In the genomic region with DNA sequence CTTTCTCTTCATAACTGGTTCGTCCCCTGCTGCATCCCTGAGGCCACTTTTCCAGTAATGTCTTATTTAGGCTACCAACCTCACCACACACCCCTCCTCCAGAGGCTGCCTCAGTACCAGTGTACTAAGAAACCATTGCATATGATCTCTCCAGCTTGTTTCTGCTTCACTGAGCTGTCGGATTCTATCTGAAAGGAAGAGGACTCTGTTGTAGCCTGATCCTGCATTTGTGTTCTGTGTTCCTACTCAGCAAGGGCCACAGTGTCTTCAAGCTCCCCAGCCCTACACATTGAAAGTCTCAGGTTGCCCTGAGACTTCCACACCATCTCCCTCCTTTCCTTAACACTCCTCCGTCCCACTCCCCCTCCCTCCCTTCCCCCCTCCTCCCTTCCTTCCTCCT, we compare ENCODE assay signal across 21 mouse cellular contexts.
A peak's percentile ranks its signal among the peaks of the same experiment; 100 is the strongest.
DNase-seq lines count a peak whose midpoint lies in the region; ATAC-seq and TF ChIP-seq lines count a peak whose summit lies in the region.
"Had no signal": no experiment of that assay in that cellular context is flagged by ENCODE, and none has a peak within 500 bp of the region (broad histone marks: within the 10 kb centered on the region; RNA-seq: fewer than 3 reads in every experiment).

No protein-coding gene starts in this region.

- no peak for DNase-seq in forebrain, embryonic 10.5 days (ENCODE audit: extremely low spot score, low spot score)
- DNase-seq in kidney, adult 9 months = no peak
- peak; percentile 39 for DNase-seq in R1 (ENCODE audit: low read depth, low spot score)
- DNase-seq: adrenal gland, postnatal 25 days; cerebellum, adult 9-10 months; gastrocnemius, postnatal 36 days; heart, postnatal 4 days; kidney, adult 18-20 months; liver, embryonic 13.5 days; lung, adult 2 months; lung, postnatal 36 days; right cerebral cortex, postnatal 25 days; spleen, adult 18-20 months had no signal

- 23% methylated on average over 3 of the region's 3 CpGs for WGBS in forebrain, embryonic 10.5 days
- 14% methylated on average over 3 of the region's 3 CpGs for WGBS in forebrain, embryonic 13.5 days
- WGBS in kidney, embryonic 15.5 days = 17% methylated on average over 3 of the region's 3 CpGs

- H3K4me2 ChIP-seq in forebrain, embryonic 13.5 days = no peak overlapping the region
- no peak overlapping the region for H3K4me2 ChIP-seq in kidney, embryonic 15.5 days
- H3K4me2 ChIP-seq: forebrain, embryonic 12.5 days; liver, embryonic 13.5 days had no signal

- H3K9ac ChIP-seq in forebrain, embryonic 13.5 days = no peak overlapping the region
- H3K9ac ChIP-seq in kidney, embryonic 15.5 days = no peak overlapping the region
- H3K9ac ChIP-seq: forebrain, embryonic 12.5 days; liver, embryonic 13.5 days had no signal

- H3K36me3 ChIP-seq in forebrain, embryonic 10.5 days (replicated peaks) = no peaks in the 10 kb centered on the region
- H3K36me3 ChIP-seq in forebrain, embryonic 13.5 days (ENCODE audit: poor library complexity, severe bottlenecking) = no peaks in the 10 kb centered on the region
- no peaks in the 10 kb centered on the region for H3K36me3 ChIP-seq in kidney, embryonic 15.5 days
- H3K36me3 ChIP-seq in E14TG2a.4 (ENCODE audit: insufficient read depth, low read length) = no peaks in the 10 kb centered on the region
- H3K36me3 ChIP-seq: forebrain, embryonic 12.5 days; heart, embryonic 10.5 days; liver, embryonic 13.5 days had no signal

- H3K4me1 ChIP-seq in forebrain, embryonic 10.5 days = peaks cover 79% of the 10 kb centered on the region
- H3K4me1 ChIP-seq in forebrain, embryonic 13.5 days = peaks cover 30% of the 10 kb centered on the region
- peaks cover 46% of the 10 kb centered on the region for H3K4me1 ChIP-seq in kidney, embryonic 15.5 days
- H3K4me1 ChIP-seq in E14TG2a.4 (replicated peaks; ENCODE audit: low read depth, low read length) = peaks cover 85% of the 10 kb centered on the region
- H3K4me1 ChIP-seq: liver, embryonic 13.5 days had no signal

- H3K27me3 ChIP-seq in forebrain, embryonic 10.5 days (ENCODE audit: poor library complexity, severe bottlenecking) = peaks cover 26% of the 10 kb centered on the region
- H3K27me3 ChIP-seq in forebrain, embryonic 13.5 days = 0 out of 2 replicates have a peak, but pooled peaks cover 6% of the 10 kb centered on the region
- peaks cover 9% of the 10 kb centered on the region for H3K27me3 ChIP-seq in kidney, embryonic 15.5 days
- peaks cover 12% of the 10 kb centered on the region for H3K27me3 ChIP-seq in E14TG2a.4 (ENCODE audit: insufficient read depth, low read length)
- H3K27me3 ChIP-seq: liver, embryonic 13.5 days had no signal

- no peaks in the 10 kb centered on the region for H3K9me3 ChIP-seq in forebrain, embryonic 10.5 days
- no peaks in the 10 kb centered on the region for H3K9me3 ChIP-seq in forebrain, embryonic 13.5 days (replicated peaks)
- H3K9me3 ChIP-seq in kidney, embryonic 15.5 days (replicated peaks) = no peaks in the 10 kb centered on the region
- H3K9me3 ChIP-seq in E14TG2a.4 (ENCODE audit: low read length) = no peaks in the 10 kb centered on the region
- H3K9me3 ChIP-seq: forebrain, embryonic 12.5 days; heart, embryonic 10.5 days; liver, embryonic 13.5 days had no signal

- TF ChIP-seq CTCF in E14TG2a.4 (conservative IDR thresholded peaks at IDR 0.05; ENCODE audit: low read length) = no peak

- no peak overlapping the region for H3K4me3 ChIP-seq in forebrain, embryonic 10.5 days
- H3K4me3 ChIP-seq in forebrain, embryonic 13.5 days = no peak overlapping the region
- H3K4me3 ChIP-seq in kidney, embryonic 15.5 days (replicated peaks) = no peak overlapping the region
- H3K4me3 ChIP-seq in E14TG2a.4 (replicated peaks; ENCODE audit: low read length) = peak overlapping the region; percentile 46
- H3K4me3 ChIP-seq: forebrain, embryonic 12.5 days; heart, embryonic 10.5 days; left cerebral cortex, adult 2 months; liver, embryonic 13.5 days had no signal

- peak overlapping the region; percentile 66 for H3K27ac ChIP-seq in forebrain, embryonic 10.5 days
- no peak overlapping the region for H3K27ac ChIP-seq in forebrain, embryonic 13.5 days
- H3K27ac ChIP-seq in kidney, embryonic 15.5 days = peak overlapping the region; percentile 37; the same call in 1 of the 2 replicates
- H3K27ac ChIP-seq: forebrain, embryonic 12.5 days; heart, embryonic 10.5 days; left cerebral cortex, adult 2 months; liver, embryonic 13.5 days had no signal

- ATAC-seq in forebrain, embryonic 13.5 days = no peak
- peak; percentile 60 for ATAC-seq in kidney, embryonic 15.5 days (replicated peaks; ENCODE audit: low FRiP score)
- no peak for ATAC-seq in cerebellum, adult (ENCODE audit: insufficient number of reproducible peaks, low FRiP score, low TSS enrichment)
- ATAC-seq: inflammation-experienced regulatory T-cells, adult 6 months had no signal
